Mouse (Mus musculus) kidney, embryonic 14.5 days (tissue): Measurements from ENCODE around the gene Fam84b. TPM values are rescaled to one million over a fixed set of nuclear protein-coding genes. Genes with fewer than 3 reads are reported as not detected.

Experiments used
- ATAC-seq: fragments of 200-750 bp; cut with Nextera tagmentation; 2 replicates; pipeline ENCODE4 v1.8.0; 2017; ENCODE audit warnings: moderate number of reproducible peaks, mild to moderate bottlenecking, moderate TSS enrichment, moderate library complexity; ENCODE audit not compliant: low FRiP score, low TSS enrichment
- H3K27ac ChIP-seq: fragments of 300-500 bp; sonication (generic); 2 replicates; pipeline ENCODE4 v1.5.1; 2014; ENCODE audit warnings: low read depth, mild to moderate bottlenecking, low read length, moderate library complexity, mixed read lengths
- H3K27me3 ChIP-seq: fragments of 300-500 bp; sonication (generic); 2 replicates; pipeline ENCODE4 v1.6.1; 2014; ENCODE audit warnings: mild to moderate bottlenecking, low read length; ENCODE audit not compliant: control insufficient read depth, insufficient read depth
- H3K36me3 ChIP-seq: fragments of 300-500 bp; sonication (generic); 2 replicates; pipeline ENCODE4 v1.6.1; 2014; ENCODE audit warnings: low read length, mixed read lengths; ENCODE audit not compliant: control insufficient read depth, insufficient read depth
- H3K4me1 ChIP-seq: fragments of 300-500 bp; sonication (generic); 2 replicates; pipeline ENCODE4 v1.6.1; 2014; ENCODE audit warnings: low read length, mixed read lengths; ENCODE audit not compliant: control insufficient read depth, insufficient read depth
- H3K4me2 ChIP-seq: fragments of 300-500 bp; sonication (generic); replicated peaks from 2 replicates; pipeline ENCODE4 v1.6.1; 2014; ENCODE audit warnings: low read depth, mild to moderate bottlenecking, low read length
- H3K4me3 ChIP-seq: fragments of 300-500 bp; sonication (generic); 2 replicates; pipeline ENCODE4 v1.5.1; 2014; ENCODE audit warnings: mild to moderate bottlenecking, low read length
- H3K9ac ChIP-seq: fragments of 300-500 bp; sonication (generic); 2 replicates; pipeline ENCODE4 v1.6.1; 2014; ENCODE audit warnings: low read depth, mild to moderate bottlenecking, low read length, moderate library complexity
- H3K9me3 ChIP-seq: fragments of 300-500 bp; sonication (generic); 2 replicates; pipeline ENCODE4 v1.6.1; 2016; ENCODE audit warnings: low read length; ENCODE audit not compliant: control insufficient read depth
- WGBS: fragments of 180-500 bp; shearing (Covaris S2); extraction: QIAGEN DNeasy Blood & Tissue Kit; methylation state at CpG from one replicate; pipeline ENCODE4 v1.1.7; 2014; 5-methylcytosine and 5-hydroxymethylcytosine counted together
- polyA plus RNA-seq: library from polyadenylated mRNA; unstranded; fragments of >200 nt; fragmentation: Nextera tagmentation; extraction: Ambion mirVana; gene quantifications from 2 replicates; pipeline ENCODE4 v1.2.1, GENCODE M21; 2014

Fam84b gene
- polyA plus RNA-seq, result 16.6 and 27.6 TPM in 2 replicates

GRCm38 (mm10) chr15:60853231-60853999 is at the start of gene Fam84b:
TSS of gene Fam84b (minus strand) at chr15:60853778.
- H3K4me2 ChIP-seq, result no peak within 1 kb of the TSS; the same call in 1 of the 2 replicates
- no peak within 1 kb of the TSS for H3K4me3 ChIP-seq
- no peaks in the 10 kb centered on the region for H3K36me3 ChIP-seq
- H3K27me3 ChIP-seq, result no peaks in the 10 kb centered on the region
- WGBS, result 21% methylated on average over 17 of the region's 17 CpGs
- H3K27ac ChIP-seq, result peak within 1 kb of the TSS; percentile 30; the same call in 1 of the 2 replicates
- peak within 1 kb of the TSS; percentile 28; the same call in 1 of the 2 replicates for H3K9ac ChIP-seq
- ATAC-seq, result peak; percentile 77
- H3K9me3 ChIP-seq, result peaks cover 6% of the 10 kb centered on the region; the same call in 1 of the 2 replicates
- H3K4me1 ChIP-seq, result peaks cover 19% of the 10 kb centered on the region

- H3K9me3 ChIP-seq, result no peaks in the 10 kb centered on the region
- H3K9ac ChIP-seq, result no peak overlapping the region
- H3K4me2 ChIP-seq, result no peak overlapping the region
- ATAC-seq, result no peak
- no peaks in the 10 kb centered on the region for H3K36me3 ChIP-seq
- no peaks in the 10 kb centered on the region for H3K4me1 ChIP-seq
- H3K27ac ChIP-seq, result no peak overlapping the region
- no peak overlapping the region for H3K4me3 ChIP-seq
- H3K27me3 ChIP-seq, result no peaks in the 10 kb centered on the region
- WGBS, result 36% methylated on average over 6 of the region's 6 CpGs
Observed at GRCm38 (mm10) chr15:60898187-60898965, 44.8 kb upstream of the Fam84b start.

DNA sequence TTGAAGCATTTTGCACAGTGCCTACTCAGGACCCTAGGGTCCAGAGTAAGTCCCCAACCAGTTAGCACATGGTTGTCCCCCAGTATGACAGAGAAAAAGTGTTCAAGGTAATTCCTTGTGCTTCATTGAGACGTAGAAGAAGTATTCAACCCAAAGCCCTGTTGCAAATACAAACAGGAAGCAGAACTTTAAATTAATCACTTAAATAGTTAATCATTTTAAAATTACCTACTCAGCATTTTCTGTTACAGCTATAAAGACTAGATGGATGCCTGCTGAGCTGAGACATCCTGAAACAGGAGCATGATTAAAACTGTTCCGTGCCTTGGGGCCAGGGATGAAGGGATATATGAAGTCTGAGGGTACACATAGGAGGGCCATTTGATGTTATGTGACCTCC is 42.5 kb upstream of the Fam84b start:
- H3K9ac ChIP-seq, result no peak overlapping the region
- no peak overlapping the region for H3K4me2 ChIP-seq
- H3K4me1 ChIP-seq, result no peaks in the 10 kb centered on the region
- H3K9me3 ChIP-seq, result no peaks in the 10 kb centered on the region
- ATAC-seq, result no peak
- H3K27me3 ChIP-seq, result no peaks in the 10 kb centered on the region
- H3K36me3 ChIP-seq, result no peaks in the 10 kb centered on the region
- no peak overlapping the region for H3K4me3 ChIP-seq
- 78% methylated on average over 2 of the region's 2 CpGs for WGBS
- no peak overlapping the region for H3K27ac ChIP-seq

GRCm38 (mm10) chr15:60892976-60893463 is 39.4 kb upstream of the Fam84b start:
- H3K4me2 ChIP-seq, result no peak overlapping the region
- ATAC-seq, result no peak
- H3K9ac ChIP-seq, result no peak overlapping the region
- H3K27ac ChIP-seq, result no peak overlapping the region
- no peaks in the 10 kb centered on the region for H3K9me3 ChIP-seq
- H3K4me1 ChIP-seq, result no peaks in the 10 kb centered on the region
- no peaks in the 10 kb centered on the region for H3K36me3 ChIP-seq
- 71% methylated on average over 3 of the region's 3 CpGs for WGBS
- no peak overlapping the region for H3K4me3 ChIP-seq
- no peaks in the 10 kb centered on the region for H3K27me3 ChIP-seq

DNA sequence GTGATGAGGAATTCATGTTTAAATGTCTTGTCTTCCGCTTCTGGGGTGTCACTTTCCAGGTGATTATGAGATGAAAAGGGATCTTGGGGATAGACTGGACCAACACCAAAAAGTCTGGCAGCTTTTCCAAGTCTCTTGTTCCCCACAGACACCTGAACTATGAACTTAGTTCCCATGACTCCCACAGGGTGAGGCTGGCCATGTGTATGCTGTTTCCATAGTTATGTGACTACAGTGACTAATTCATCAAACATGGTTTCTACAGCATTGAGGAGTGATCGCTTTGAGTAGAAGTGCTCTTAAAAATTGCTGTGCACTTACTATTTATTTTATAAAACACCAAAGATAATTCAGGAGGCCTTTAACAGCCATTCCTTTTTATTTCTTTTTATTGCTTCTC is 35.1 kb upstream of the Fam84b start:
- Histone ChIP-seq H3K9me3 (no peaks in the 10 kb centered on the region), H3K27ac (no peak overlapping the region), H3K27me3 (no peaks in the 10 kb centered on the region), H3K4me2 (no peak overlapping the region), H3K4me1 (no peaks in the 10 kb centered on the region), H3K36me3 (no peaks in the 10 kb centered on the region), H3K9ac (no peak overlapping the region), H3K4me3 (no peak overlapping the region)
- 88% methylated on average over 2 of the region's 2 CpGs for WGBS
- no peak for ATAC-seq

DNA sequence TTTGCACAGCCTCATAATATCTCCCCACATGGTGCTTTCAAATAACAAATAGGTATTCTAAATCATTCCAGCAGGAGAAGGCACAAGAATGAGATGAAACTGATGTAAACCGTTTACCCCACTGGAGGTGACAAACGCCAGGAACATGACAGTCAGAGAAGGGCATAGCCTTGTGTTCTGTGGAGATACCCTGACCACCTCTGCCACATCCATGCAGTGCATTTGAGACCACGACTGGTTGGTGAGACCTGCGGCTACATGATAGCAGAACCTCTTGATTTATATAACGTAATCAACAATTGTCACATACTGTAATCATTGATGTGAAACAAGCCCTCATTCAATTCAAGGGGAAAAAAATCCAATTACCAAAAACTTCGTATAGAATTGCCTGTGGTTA is 22.1 kb upstream of the Fam84b start:
- Histone ChIP-seq H3K36me3 (no peaks in the 10 kb centered on the region), H3K27ac (no peak overlapping the region), H3K4me3 (no peak overlapping the region), H3K4me2 (no peak overlapping the region), H3K4me1 (no peaks in the 10 kb centered on the region), H3K9ac (no peak overlapping the region), H3K9me3 (no peaks in the 10 kb centered on the region), H3K27me3 (no peaks in the 10 kb centered on the region)
- 86% methylated on average over 6 of the region's 6 CpGs for WGBS
- no peak for ATAC-seq

DNA sequence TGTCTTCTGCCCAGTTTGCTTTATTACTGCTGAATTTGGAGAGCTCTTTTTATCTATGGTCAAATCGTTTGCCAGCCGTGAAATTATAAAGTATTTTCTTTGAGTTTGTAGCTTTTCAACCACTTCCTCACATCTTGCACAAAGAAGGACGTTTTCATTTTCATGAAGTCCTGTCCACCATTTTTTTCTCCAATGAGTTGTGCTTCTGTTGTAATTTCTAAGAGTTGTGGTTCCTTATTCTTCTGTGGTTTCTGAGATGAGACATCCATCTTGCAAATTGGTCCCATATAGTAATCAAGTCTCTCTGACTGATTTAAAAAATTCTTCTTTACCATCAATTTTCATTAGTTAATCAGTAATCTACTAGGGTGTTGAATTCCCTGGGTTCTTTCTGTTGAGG is 8.8 kb upstream of the Fam84b start:
- Histone ChIP-seq H3K27me3 (no peaks in the 10 kb centered on the region), H3K27ac (no peak overlapping the region), H3K36me3 (no peaks in the 10 kb centered on the region), H3K4me2 (no peak overlapping the region), H3K4me3 (no peak overlapping the region), H3K4me1 (no peaks in the 10 kb centered on the region), H3K9ac (no peak overlapping the region), H3K9me3 (no peaks in the 10 kb centered on the region)
- whole genome bisulfite sequencing, result 76% methylated on average over 3 of the region's 3 CpGs
- no peak for ATAC-seq

GRCm38 (mm10) chr15:60855112-60855511 is 1.5 kb upstream of the Fam84b start:
- WGBS, result 81% methylated on average over 1 of the region's 1 CpGs
- no peaks in the 10 kb centered on the region for H3K36me3 ChIP-seq
- no peak for ATAC-seq
- H3K9ac ChIP-seq, result no peak overlapping the region
- H3K27me3 ChIP-seq, result no peaks in the 10 kb centered on the region
- peaks cover 6% of the 10 kb centered on the region; the same call in 1 of the 2 replicates for H3K9me3 ChIP-seq
- H3K27ac ChIP-seq, result no peak overlapping the region
- peaks cover 13% of the 10 kb centered on the region for H3K4me1 ChIP-seq
- no peak overlapping the region for H3K4me3 ChIP-seq
- no peak overlapping the region for H3K4me2 ChIP-seq

DNA sequence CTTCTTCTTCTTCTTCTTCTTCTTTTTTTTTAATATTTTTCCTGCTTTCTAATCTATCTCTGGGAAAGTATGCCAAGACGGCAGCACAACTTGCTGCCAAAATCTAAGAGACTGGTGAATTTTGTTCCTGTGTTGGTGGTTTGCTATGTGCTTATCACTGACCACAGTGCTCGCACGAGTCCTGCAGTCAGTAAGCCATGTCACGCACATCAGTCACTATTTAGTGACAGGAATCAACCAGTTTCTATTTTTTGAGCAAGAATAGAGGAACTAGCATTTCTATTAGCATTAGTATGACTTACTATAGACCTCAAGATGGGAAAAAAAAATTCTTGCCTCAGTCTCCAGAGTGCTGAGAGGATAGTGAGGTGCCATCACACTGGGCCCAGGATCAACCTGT is 573 bp upstream of the Fam84b start:
- H3K27ac ChIP-seq, result no peak overlapping the region
- no peak overlapping the region for H3K9ac ChIP-seq
- peaks cover 6% of the 10 kb centered on the region; the same call in 1 of the 2 replicates for H3K9me3 ChIP-seq
- WGBS, result 88% methylated on average over 4 of the region's 4 CpGs
- H3K4me2 ChIP-seq, result no peak overlapping the region
- no peaks in the 10 kb centered on the region for H3K27me3 ChIP-seq
- no peaks in the 10 kb centered on the region for H3K36me3 ChIP-seq
- ATAC-seq, result no peak
- H3K4me1 ChIP-seq, result peaks cover 18% of the 10 kb centered on the region
- H3K4me3 ChIP-seq, result no peak overlapping the region
